In the genomic region with DNA sequence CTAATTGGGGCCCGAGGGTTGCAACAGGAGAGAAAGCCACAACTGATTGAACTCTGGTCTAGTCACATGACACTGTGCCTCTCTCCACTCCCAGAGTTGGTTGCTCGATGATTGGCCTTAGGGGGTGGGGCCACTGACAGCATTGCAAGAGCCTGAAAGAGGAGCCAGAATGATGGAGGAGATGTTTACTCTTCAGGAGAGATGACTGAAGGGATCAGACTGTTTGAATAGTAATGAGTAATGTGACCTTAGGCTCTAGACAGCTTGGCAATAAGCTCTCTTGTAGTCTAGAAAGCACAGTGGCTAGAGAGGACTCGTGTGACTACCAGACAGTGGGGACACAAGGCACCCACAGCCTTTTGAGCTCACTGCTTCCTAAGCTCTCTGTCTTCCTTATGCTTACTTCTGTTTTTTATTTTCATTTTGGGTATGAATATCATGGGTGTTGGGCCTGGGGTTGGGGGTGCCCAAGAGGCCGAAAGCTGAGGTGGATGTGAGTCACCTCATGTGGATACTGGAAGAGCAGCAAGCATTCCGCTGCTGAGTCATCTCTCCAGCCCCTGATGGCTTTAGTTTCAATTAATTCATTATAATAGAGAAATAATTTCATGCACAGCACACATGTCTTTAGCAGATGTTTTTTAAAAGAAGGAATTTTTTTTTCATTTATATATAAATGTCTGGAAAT, we compare ENCODE assay signal across 10 mouse cellular contexts.
DNase-seq lines count a peak whose midpoint lies in the region; ATAC-seq and TF ChIP-seq lines count a peak whose summit lies in the region.
"Had no signal": no experiment of that assay in that cellular context is flagged by ENCODE, and none has a peak within 500 bp of the region (broad histone marks: within the 10 kb centered on the region; RNA-seq: fewer than 3 reads in every experiment).

No protein-coding gene starts in this region.

- no peak overlapping the region for H3K4me2 ChIP-seq in midbrain, embryonic 14.5 days (ENCODE audit: low read length)
- H3K4me2 ChIP-seq: limb, embryonic 12.5 days had no signal

- H3K4me1 ChIP-seq in ES-E14 (ENCODE audit: control insufficient read depth in 2 of 2, insufficient read depth in 2 of 2, low read length in 2 of 2, poor library complexity in 1 of 2): peaks cover 7 to 12% of the 10 kb centered on the region in 2 experiments; a peak in 2 of 4 replicates
- H3K4me1 ChIP-seq in midbrain, embryonic 14.5 days (ENCODE audit: control insufficient read depth, insufficient read depth, low read length): no peaks in the 10 kb centered on the region
- H3K4me1 ChIP-seq: limb, embryonic 12.5 days had no signal

- no peaks in the 10 kb centered on the region for H3K27me3 ChIP-seq in midbrain, embryonic 14.5 days (ENCODE audit: control insufficient read depth, insufficient read depth, low read length)
- H3K27me3 ChIP-seq: limb, embryonic 12.5 days had no signal

- peaks cover 14% of the 10 kb centered on the region; the same call in 1 of the 2 replicates for H3K36me3 ChIP-seq in ES-E14 (ENCODE audit: control insufficient read depth, insufficient read depth, low read length, poor library complexity, severe bottlenecking)
- peaks cover 55% of the 10 kb centered on the region for H3K36me3 ChIP-seq in midbrain, embryonic 14.5 days (ENCODE audit: control insufficient read depth, insufficient read depth, low read length)

- 72% methylated on average over 5 of the region's 5 CpGs for WGBS in midbrain, embryonic 14.5 days

- TF ChIP-seq CTCF in layer of hippocampus, adult 2 months (conservative IDR thresholded peaks at IDR 0.05): no peak

- in situ Hi-C loops in ES-E14 (cut with MboI; ENCODE audit: low sequenced_read_pairs in 2 of 2, unreplicated experiment in 2 of 2): no loop called here

- no peak for DNase-seq in layer of hippocampus, adult 2 months (ENCODE audit: low spot score in 2 of 2)
- no peak for DNase-seq in layer of hippocampus, postnatal 36 days
- DNase-seq in ES-E14 (ENCODE audit: low read depth, low spot score): peak; percentile 54
- no peak for DNase-seq in midbrain, embryonic 14.5 days
- DNase-seq in natural killer cell, adult 2 months (ENCODE audit: low spot score in 2 of 2): no peak
- DNase-seq in layer of hippocampus, adult 11-12 months (ENCODE audit: low spot score): no peak
- DNase-seq in kidney, adult 8-10 months: no peak
- DNase-seq: gastrocnemius, postnatal 36 days had no signal

- no peaks in the 10 kb centered on the region for H3K9me3 ChIP-seq in ES-E14 (ENCODE audit: control insufficient read depth, insufficient read depth, low read depth, low read length)
- H3K9me3 ChIP-seq in midbrain, embryonic 14.5 days (ENCODE audit: control insufficient read depth, low read length): no peaks in the 10 kb centered on the region
- H3K9me3 ChIP-seq: limb, embryonic 12.5 days had no signal

- ATAC-seq in granulocyte monocyte progenitor cell, adult 5-6 weeks (replicated peaks; ENCODE audit: poor library complexity, severe bottlenecking): peak; percentile 49
- ATAC-seq in midbrain, embryonic 14.5 days (ENCODE audit: low FRiP score, low TSS enrichment): peak; percentile 35; the same call in 1 of the 2 replicates

- no peak overlapping the region for H3K4me3 ChIP-seq in layer of hippocampus, adult 2 months
- H3K4me3 ChIP-seq in ES-E14 (ENCODE audit: insufficient read depth in 1 of 2, low read depth in 1 of 2, low read length in 2 of 2, poor library complexity in 1 of 2, severe bottlenecking in 1 of 2): no peak overlapping the region
- H3K4me3 ChIP-seq in midbrain, embryonic 14.5 days (replicated peaks; ENCODE audit: low read depth, low read length): no peak overlapping the region
- H3K4me3 ChIP-seq: limb, embryonic 12.5 days had no signal

- H3K9ac ChIP-seq in ES-E14 (ENCODE audit: insufficient read depth, low read depth, low read length, poor library complexity, severe bottlenecking): no peak overlapping the region
- no peak overlapping the region for H3K9ac ChIP-seq in midbrain, embryonic 14.5 days (replicated peaks; ENCODE audit: low read length)
- H3K9ac ChIP-seq: limb, embryonic 12.5 days had no signal

- peak overlapping the region; percentile 47; the same call in 1 of the 2 replicates for H3K27ac ChIP-seq in layer of hippocampus, adult 2 months
- H3K27ac ChIP-seq in ES-E14 (ENCODE audit: insufficient read depth, low read depth, low read length, poor library complexity, severe bottlenecking): no peak overlapping the region; the same call in 1 of the 2 replicates
- no peak overlapping the region for H3K27ac ChIP-seq in midbrain, embryonic 14.5 days (replicated peaks; ENCODE audit: low read depth, low read length)
- H3K27ac ChIP-seq: limb, embryonic 12.5 days had no signal

TF ChIP-seq in ES-E14, 5 proteins besides CTCF, POLR2A, EP300 and RAD21:
- 0 out of 2 replicates have a peak, but pooled peaks have one; percentile 11 for TF ChIP-seq MAFK (IDR thresholded peaks at IDR 0.05; ENCODE audit: insufficient read depth, low read depth, low read length)
- TF ChIP-seq ZC3H11A (IDR thresholded peaks at IDR 0.05; ENCODE audit: borderline replicate concordance, low read depth, low read length): no peak
TF ChIP-seq in ES-E14: peak in this region for 1.
